Mouse (Mus musculus): ENCODE measurements around the gene Msh3. TPM values are rescaled to one million over a fixed set of nuclear protein-coding genes. Genes with fewer than 3 reads are reported as not detected.

Gene Msh3
- total RNA-seq, 2 experiments from 2014 or later, result 30.3 to 46.4 TPM

DNA sequence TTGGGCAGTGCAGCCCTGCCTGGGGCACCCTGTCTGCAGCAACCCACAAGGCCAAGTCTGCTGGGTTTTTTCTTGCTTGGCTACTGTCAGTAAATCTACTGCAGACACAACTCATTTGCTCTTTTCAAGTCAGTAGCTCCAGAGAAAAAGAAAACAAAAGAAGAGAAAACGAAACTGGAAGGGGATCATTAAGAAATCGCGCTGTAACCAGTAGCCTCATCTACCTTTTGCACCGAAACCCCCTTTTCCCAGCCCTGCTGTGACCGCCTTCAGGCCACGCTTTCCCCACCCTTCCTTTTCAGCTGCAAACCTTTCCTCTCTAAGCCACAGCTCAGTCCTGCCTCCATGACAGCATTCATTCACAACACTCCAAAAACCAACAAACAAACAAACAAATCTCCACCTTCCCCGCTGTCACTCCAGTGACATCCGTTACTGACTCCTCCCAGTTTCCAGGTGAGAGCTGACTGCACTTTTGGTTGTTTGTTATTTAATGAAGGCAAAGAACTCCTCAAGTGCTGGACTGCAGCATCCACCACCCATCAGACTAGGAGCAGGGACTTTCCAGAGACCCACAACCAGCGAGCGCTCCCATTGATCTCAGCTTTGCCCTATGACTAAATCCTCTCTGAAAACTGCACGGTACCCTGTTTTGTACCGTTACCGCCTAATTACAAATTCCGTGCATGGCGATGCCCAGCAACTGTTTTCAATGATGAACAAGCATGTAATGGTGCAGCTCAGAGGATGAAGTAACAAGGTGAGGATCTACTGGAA, 22.5 kb downstream of the Msh3 start:
- ATAC-seq (replicated peaks; ENCODE audit: poor library complexity), result no peak

DNA sequence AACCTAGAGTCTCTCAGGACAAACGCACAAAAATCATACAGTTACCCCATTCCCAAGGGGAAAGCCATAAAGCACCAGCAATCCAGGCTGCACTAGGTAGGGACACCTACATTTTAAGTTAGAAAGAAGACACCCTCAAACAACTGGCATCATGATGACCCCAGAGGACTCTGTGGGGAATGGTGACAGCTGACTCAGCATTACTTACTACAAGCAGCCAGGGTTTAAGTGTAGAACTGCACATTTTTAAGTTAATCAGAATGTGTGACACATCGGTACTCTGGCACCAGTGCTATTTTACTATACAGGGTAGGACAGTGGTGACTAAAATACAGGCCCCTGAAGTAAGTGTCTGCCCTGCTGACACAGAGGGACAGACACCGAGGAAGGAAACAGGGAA, 24.2 kb downstream of the Msh3 start:
- ATAC-seq (replicated peaks; ENCODE audit: poor library complexity), result no peak

DNA sequence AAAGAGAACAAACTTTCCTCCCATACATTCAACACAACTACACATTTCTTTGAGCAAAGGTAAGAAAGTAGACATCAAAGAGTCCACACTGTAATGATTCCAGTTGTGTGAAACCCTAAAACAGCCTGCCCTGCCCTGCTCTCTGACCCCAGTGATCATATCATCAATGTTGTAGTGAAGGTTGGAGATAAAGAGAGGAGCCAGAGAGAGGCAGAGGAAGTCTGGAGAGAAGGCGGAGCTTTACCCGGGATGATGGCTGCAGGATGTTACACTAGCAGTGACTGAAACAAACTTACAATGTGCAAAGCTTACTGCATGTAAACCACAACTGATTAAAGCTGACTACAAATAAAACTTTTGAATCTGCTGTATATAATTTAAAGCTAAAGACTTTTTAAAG, 26.8 kb downstream of the Msh3 start:
- ATAC-seq (replicated peaks; ENCODE audit: poor library complexity), result peak; percentile 74

DNA sequence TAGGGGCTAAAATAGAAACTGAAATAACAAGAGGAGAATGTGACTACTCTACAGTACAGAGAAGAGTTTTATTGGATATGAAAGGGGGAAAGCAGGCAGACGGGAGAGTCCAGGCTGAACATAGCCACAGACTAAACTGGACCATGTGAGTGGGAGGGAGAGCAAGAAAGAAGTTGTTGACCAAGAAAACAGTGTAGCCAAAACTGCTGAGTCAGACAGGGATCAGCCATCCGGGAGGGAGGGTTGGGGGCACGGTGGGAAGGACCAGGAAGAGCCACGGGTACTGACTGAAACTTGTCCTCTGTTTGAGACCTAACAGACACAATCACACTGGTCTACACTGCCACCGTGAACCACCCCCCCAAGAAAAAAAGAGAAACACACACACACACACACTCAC, 28.8 kb downstream of the Msh3 start:
- ATAC-seq (replicated peaks; ENCODE audit: poor library complexity), result no peak

DNA sequence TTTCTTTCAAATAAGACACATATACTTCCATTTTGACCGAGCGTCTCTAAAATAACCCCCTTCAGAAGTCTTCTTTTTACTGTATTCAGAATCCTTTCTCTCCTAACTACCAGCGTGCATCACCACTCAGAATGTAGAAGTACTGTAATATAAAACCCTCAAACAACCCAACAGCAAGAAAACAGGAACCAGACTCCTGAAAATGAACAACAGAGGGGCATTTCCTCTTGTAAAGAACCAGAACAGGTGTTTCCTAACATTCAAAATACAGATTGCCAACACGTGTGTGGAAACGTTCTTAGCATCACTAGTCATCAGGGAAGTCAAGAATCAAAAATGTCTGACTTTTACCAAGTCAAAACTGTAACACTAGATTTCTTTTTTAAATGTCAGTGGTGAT, 34.0 kb downstream of the Msh3 start:
- peak; percentile 85 for ATAC-seq (replicated peaks; ENCODE audit: poor library complexity)

DNA sequence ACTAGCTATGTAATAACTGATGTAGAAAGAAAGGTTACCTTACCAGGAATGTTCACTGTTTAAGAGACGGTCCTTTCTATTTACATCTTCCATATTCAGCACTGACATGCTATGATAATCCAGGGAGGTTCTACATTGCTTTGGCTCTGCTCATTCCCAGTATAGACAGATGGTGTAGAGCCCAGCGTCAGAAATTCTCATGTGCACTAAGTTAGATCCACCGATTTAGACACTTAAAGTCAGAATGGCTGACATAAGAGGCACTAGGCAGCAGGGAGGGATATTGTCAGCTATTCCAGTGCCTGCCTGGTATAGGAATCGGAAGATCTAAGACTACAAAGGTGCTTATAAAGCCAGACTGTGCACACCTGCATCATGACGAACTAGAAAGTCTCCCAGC, 40.2 kb downstream of the Msh3 start:
- no peak for ATAC-seq (replicated peaks; ENCODE audit: poor library complexity)

DNA sequence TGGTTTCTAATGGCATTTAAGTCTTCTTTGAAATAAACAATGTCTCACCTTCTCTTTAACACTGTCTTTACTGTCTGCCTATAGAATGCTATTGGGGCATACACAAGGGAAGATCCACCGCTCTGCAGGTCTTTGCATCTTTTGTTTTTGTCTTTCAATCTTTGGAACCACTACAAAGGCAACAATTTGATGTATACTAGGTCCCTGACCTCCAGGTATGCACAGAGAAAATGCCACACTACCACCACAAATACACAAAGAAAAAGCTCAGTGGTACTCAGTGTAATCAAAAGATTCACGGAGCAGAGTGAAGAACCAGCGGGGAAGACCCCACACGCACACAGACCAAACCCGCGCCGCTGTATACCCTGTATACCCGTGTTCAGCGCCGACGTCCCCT, 49.1 kb downstream of the Msh3 start, which contains the start of gene Gm20379:
Gene Gm20379 (plus strand): TSS at position 301 of the 400 bp plus-strand sequence.
- no peak for ATAC-seq (replicated peaks; ENCODE audit: poor library complexity)

DNA sequence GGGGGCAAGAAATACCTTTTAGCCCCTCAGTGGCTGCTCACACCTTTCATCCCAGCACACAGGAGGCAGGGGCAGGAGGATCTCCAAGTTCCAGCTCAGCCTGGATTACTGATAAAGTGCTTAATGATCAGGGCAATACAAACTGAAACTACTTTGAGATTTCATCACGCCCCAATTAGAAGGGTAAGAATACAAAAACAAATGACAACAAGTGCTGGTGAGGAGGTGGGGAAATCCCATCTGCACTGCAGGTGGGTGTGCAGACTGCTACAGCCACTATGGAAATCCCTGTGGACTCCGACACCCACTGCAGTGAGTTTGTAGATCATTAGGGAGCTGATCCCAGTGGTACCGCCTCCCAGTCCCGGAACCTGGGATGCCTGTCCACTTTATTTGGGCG, 50.5 kb downstream of the Msh3 start:
- no peak for ATAC-seq (replicated peaks; ENCODE audit: poor library complexity)

DNA sequence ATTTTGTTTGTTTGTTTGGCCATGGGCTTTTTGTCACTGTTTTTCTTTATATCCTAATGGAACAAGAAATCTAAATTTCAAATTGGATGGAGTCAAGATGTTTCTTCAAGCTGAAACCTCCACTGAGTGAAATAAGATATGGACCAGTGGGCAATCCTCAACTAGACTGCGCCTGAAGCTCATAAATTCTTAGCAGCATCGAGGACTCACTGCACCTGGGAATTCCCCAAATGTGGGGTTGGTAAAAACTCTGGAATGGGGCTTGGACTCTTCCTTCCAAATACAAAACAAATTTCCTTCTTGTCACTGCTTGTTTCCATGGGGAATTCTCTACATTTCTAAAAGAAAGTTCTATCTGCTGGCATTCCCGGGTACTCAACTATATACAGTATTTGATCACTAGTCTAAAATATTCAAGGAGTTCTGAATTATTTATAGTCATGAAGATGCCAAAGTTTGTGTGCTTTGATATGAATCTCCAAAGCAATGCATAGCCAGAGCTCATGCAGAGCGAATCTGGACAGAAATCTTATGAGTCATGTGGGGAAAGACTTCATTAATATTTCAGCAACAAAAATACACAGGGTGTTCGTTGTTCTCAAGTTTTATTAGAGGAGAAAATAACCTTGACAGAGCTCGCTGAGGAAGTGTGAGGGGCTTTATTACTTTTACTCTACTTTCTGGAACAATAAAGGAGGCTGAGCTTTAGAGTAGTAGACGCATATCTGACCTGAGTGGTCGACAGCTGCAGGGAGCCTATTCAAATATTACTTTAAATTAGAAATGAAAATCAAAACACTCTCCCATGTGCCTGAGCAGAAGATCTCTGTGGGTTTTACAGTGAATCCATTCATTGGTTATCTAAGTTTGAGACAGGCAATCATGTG, 51.5 kb downstream of the Msh3 start:
- ATAC-seq (replicated peaks; ENCODE audit: poor library complexity), result no peak

DNA sequence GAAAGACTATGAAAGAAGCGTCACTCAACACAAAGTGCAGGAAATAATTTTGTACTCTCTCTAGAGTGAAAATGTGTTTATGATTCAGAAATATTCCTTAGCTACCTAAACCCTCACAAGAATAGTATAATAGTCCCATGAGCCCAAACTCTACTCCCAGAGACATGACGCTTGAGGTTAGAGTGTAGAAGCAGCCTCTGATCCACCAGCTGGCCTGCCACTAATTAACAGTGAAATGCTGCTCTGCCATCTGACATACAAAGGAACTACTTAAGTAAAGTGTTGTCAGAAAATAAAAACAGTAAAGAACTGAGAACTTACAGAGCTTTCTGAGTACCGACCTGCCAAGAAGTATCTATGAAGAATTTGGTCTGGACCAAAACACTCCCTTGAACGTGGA, 52.3 kb downstream of the Msh3 start:
- ATAC-seq (replicated peaks; ENCODE audit: poor library complexity), result no peak

DNA sequence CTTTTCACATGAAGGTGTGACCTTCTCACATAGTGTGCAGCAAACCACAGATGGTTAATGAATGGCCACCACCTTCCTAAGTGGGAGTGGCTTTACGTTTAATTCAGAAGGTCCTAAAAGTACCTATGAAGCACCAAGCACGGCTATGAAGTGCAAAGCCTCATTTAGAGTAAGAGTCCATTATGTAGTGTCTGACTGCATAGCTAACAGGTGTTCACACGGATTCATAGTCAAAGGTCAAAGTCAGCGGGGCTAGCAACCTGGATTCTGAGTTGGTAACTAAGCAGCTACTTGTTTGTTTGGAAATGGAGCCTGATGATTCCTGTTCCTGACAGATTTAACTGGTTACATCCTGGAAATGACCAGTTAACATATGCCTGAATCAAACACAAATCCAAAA, 53.0 kb downstream of the Msh3 start:
- no peak for ATAC-seq (replicated peaks; ENCODE audit: poor library complexity)

DNA sequence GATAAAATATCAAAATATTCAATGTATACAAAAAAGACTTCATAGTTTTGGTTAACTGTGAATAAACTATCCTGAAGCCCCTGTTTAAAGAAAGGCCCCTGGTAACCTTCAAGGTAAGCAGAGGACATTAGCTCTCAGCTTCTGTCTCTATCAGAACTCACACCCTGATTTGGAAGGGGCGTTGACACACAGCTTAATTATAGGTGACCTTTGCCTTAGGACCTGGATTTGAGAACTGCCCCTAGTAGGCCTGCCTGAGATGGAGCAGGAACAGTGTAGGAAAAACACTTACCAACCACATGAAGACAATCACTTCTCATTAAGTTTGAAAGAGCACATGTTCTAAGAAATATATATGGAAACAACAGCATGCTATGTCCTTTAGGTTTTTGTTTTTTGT, 55.3 kb downstream of the Msh3 start:
- ATAC-seq (replicated peaks; ENCODE audit: poor library complexity), result no peak

DNA sequence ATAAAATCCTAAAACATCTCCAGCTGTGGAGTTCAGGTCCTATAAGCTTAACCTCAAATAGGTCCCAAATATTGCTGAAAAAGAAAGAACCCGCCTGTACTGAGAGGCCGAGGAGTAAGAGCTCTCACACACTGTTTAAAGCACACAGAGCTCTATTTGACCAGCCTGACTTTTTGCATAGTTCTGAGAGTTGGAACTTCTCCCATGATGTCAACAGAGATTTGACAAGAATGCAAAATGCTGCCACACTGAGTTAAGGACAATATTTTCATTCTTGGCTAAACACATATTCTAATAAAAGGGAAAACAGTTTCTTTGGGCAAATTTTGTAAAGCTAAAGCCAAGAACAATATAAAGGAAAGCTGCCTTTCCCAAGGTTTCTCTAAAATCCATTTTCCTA, 57.8 kb downstream of the Msh3 start:
- no peak for ATAC-seq (replicated peaks; ENCODE audit: poor library complexity)

DNA sequence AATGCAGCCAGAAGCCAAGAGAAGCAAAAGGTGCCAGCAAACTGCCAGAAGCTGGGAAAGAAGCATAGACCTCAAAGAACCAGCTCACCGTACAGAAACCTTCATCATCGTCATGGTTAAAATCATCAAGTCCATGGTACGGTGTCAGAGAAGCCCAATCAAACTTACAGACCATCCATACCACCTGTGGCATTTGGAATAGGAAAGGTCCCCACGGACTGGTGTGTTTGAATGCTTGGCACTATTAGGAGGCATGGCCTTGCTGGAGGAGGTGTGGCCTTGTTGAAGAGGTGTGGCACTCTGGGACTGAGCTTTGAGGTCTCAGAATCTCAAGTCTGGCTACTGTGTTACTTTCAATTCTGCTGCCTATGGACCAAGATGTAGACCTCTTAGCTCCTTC, 58.3 kb downstream of the Msh3 start:
- ATAC-seq (replicated peaks; ENCODE audit: poor library complexity), result no peak

DNA sequence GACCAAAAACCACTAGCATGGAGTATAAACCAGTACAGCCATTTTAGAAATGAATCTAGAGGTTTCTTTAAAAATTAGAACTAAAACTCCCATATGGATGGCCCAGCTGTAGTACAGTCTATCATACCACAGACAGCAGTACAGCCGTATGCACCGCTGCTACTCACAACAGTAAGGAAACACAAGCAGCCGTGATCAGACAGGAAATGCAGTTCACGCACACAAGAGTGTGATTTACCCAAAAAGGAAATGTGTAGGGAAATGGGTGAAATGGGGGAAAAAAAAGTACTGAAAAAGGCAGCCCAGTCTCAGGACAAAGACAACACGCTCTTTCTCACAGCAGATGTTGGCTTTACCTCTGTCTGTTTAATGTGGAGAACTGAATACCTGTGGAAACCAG, 60.9 kb downstream of the Msh3 start:
- ATAC-seq (replicated peaks; ENCODE audit: poor library complexity), result no peak

DNA sequence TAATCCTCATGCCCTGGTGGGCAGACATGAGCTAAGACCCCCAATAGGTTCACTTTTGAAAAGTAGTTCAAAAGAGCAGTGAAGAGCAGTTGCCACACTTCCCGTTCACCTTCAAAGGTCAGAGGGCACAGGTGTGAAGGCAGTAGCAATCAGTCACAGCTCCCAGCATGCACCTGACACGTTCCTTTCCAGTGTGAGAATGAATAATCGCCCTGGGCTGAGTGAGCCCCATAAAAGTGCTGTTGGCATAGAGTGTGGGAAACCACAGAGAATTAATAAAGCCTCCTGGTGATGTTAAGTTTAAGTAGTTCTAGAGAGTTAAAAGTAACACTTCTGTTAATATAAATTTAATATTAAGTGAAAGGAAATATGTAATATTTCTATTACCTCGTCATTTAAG, 63.2 kb downstream of the Msh3 start:
- no peak for ATAC-seq (replicated peaks; ENCODE audit: poor library complexity)

DNA sequence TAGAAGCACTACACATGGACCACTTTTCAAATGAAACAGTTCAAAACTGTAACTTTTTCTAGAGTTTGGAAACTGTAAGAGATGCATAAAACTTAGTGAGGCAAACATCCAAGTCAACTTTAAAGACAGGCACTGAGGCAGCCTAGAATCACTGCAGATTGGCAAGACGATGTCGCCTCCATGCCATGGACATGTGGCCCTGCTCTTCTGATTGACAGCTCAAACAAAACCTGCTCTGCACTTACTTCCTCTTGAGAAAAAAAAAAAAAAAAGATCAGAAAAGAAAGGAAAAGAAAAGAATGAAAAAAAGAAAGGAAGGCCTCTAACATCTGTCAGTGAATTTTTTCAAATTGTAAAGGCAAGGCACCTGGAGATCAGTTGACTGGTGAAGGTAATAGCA, 77.8 kb downstream of the Msh3 start:
- ATAC-seq (replicated peaks; ENCODE audit: poor library complexity), result no peak

DNA sequence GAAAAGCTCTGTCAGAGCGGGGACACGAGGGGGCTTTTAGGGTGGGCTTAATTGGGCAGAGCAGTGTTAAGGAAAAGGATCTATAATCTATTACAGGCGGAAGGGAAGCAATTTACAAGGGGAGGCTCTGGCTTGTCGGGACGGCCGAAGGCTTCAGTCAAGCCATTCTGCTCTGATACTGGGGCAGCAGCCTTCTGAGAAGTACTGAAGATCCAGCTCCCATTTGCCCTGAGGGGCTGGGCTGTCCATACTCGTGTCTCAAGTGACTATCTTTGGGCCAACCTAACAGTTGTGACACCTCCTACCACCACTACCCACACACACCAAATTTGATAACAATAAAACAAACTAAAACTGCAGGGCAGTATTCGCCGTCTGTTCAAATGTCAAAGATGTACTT, 79.5 kb downstream of the Msh3 start:
- ATAC-seq (replicated peaks; ENCODE audit: poor library complexity), result no peak

DNA sequence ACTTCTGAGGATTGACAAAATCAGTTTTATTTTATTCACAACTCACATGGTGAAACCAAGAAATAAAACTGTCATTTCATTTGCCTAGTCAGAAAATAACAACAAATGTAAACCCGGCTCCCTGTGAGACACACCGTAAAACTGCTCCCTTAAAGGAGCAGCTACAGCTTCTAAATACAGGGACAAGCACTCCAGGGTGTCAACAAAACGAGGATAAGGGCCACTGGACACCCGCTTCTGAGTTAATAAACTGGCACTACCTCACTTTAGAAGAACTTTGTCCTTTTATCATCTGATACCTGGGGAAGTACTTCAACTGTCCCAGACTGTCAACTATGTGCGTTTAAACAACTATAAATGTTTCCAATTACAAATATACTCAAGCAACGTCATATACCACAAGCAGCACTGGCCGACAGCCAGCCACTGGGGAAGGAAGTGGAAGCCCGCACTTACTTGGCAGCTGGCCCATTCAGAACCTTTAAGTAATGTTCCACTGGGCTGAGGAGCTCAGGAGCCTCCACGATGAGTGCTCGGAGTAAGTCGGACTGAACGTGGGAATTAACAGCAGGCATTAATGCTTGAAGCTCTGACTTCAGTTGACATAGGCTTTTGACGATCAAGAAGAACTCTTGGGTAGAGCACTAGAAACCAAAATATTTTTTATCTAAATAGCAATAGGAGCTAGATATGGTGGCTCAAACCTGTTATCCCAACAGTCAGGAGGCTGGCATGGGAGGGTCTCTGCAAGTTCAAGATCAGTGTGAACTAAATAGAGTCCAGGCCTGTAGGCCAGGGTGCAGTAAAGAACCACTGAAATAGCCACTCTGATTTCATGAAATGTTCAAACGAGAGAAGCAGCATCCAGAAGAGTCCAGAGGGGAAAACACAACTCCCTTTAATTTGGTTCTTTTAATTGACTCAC, 80.3 kb downstream of the Msh3 start:
- peak; percentile 94 for ATAC-seq (replicated peaks; ENCODE audit: poor library complexity)

DNA sequence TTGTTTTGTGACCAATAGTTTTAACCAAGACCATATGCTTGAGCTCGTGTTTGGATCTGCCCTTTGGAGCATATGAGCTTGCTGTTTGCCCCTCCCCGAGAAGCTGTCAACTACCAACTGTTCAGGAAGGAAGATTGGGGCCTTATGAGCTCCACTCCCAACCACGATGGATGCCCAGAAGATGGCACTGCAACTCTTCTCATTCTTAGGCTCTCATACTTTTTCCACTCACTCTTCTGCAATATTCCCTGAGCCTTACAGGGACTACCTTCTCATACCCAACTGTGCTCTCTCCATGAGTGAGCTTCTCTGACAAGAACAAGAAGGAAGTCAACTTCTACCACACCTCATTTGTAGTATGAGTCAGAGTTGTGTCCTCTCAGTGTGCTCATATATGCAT, 87.7 kb downstream of the Msh3 start:
- ATAC-seq (replicated peaks; ENCODE audit: poor library complexity), result peak; percentile 85

DNA sequence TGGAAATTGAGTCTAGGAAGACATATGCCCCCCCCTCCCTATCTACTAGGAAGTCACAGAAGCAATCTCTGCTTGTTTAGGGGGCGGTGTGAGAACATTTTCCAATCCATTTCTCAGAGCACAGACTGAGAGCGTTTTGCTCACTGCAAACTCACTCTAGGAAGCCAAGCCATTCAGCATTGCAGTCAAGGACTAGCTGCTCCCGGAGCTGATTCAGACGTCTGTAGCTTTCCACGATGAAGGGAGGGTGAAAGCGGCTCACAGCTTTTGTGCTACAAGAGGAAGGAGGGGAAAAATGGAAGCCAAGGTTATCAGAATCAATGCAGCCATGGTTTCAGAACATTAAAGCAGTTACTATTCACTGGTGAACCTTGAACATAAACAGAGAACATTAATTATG, 91.2 kb downstream of the Msh3 start:
- ATAC-seq (replicated peaks; ENCODE audit: poor library complexity), result no peak

All from megakaryocyte progenitor cell, adult 5-6 weeks (primary cell).